Mouse (Mus musculus): ENCODE measurements around the gene Ank2.

DNA sequence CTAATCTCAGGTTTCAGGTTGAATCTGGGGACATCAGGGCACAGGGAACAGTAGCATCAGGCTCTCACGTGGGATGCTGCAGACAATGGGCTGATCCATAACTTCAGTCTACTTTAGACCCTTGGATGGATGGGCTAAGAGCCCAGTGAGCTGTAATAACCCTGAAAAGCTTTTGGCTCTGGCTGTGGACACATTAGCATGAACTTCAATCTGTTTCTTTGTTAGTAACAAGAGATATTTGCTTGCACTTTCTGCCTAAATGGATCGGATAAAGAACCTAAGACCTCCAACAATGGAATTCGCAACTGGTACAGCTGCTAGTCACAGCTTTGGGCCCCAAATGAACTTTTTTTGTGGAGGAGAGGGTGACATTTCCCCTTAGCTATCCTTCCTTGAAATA, 94.8 kb downstream of the Ank2 start:
- TF ChIP-seq GATA1 (IDR thresholded peaks at IDR 0.05; ENCODE audit: low read length) (no peak), TAL1 (IDR thresholded peaks at IDR 0.05; ENCODE audit: low read length) (no peak)
